Mouse (Mus musculus) forebrain, postnatal 0 days (tissue): ENCODE measurements around the gene Tgfb2. TPM values are rescaled to one million over a fixed set of nuclear protein-coding genes. Genes with fewer than 3 reads are reported as not detected.

Source experiments
- ATAC-seq: fragments of 200-750 bp; cut with Nextera tagmentation; 2 replicates; pipeline ENCODE4 v1.8.0; 2017; ENCODE audit warnings: mild to moderate bottlenecking, moderate library complexity
- DNase-seq: peaks from one replicate; pipeline ENCODE4 v3.0.0-alpha.2; 2015
- H3K27ac ChIP-seq: fragments of 300-500 bp; sonication (generic); 2 replicates; pipeline ENCODE4 v1.5.1; 2014; ENCODE audit warnings: low read depth, mild to moderate bottlenecking, antibody characterized with exemption, low read length, moderate library complexity, mixed read lengths
- H3K27me3 ChIP-seq: fragments of 300-500 bp; sonication (generic); 2 replicates; pipeline ENCODE4 v1.6.1; 2014; ENCODE audit warnings: mild to moderate bottlenecking, low read length, mixed read lengths; ENCODE audit not compliant: insufficient read depth
- H3K36me3 ChIP-seq: fragments of 300-500 bp; sonication (generic); 2 replicates; pipeline ENCODE4 v1.6.1; 2014; ENCODE audit warnings: mild to moderate bottlenecking, moderate library complexity; ENCODE audit not compliant: insufficient read depth
- H3K4me1 ChIP-seq: fragments of 300-500 bp; sonication (generic); 2 replicates; pipeline ENCODE4 v1.6.1; 2014; ENCODE audit warnings: antibody characterized with exemption; ENCODE audit not compliant: insufficient read depth
- H3K4me2 ChIP-seq: fragments of 300-500 bp; sonication (generic); 2 replicates; pipeline ENCODE4 v1.6.1; 2014; ENCODE audit warnings: low read depth, mild to moderate bottlenecking, moderate library complexity
- H3K4me3 ChIP-seq: fragments of 300-500 bp; sonication (generic); 2 replicates; pipeline ENCODE4 v1.5.1; 2014; ENCODE audit warnings: low read depth, low read length, mixed read lengths
- H3K9ac ChIP-seq: fragments of 300-500 bp; sonication (generic); 2 replicates; pipeline ENCODE4 v1.6.1; 2014; ENCODE audit warnings: mild to moderate bottlenecking
- H3K9me3 ChIP-seq: fragments of 300-500 bp; sonication (generic); 2 replicates; pipeline ENCODE4 v1.6.1; 2016; ENCODE audit warnings: low read length
- CTCF ChIP-seq: sonication (generic); IDR thresholded peaks from 2 replicates; pipeline ENCODE4 v1.5.1; 2016; ENCODE audit warnings: antibody characterized with exemption, control low read depth, low read depth
- WGBS: fragments of 180-500 bp; shearing (Covaris S2); extraction: QIAGEN DNeasy Blood & Tissue Kit; methylation state at CpG from one replicate; pipeline ENCODE4 v1.1.7; 2014; 5-methylcytosine and 5-hydroxymethylcytosine counted together
- polyA plus RNA-seq: library from polyadenylated mRNA; unstranded; fragments of >200 nt; fragmentation: Nextera tagmentation; extraction: Ambion mirVana; gene quantifications from 2 replicates; pipeline ENCODE4 v1.2.1, GENCODE M21; 2015
- total RNA-seq: library from RNA; depleted of rRNA; stranded (reverse); fragments of >200 nt; gene quantifications from 2 replicates; pipeline ENCODE4 v1.2.3, GENCODE M21; 2014

Tgfb2 gene
- total and polyA plus RNA-seq, 2 experiments from 2014 or later, result 15.4 to 35.8 TPM

- H3K9me3 ChIP-seq, result no peaks in the 10 kb centered on the region
- no peaks in the 10 kb centered on the region for H3K27me3 ChIP-seq
- no peak overlapping the region for H3K9ac ChIP-seq
- no peaks in the 10 kb centered on the region for H3K4me1 ChIP-seq
- no peaks in the 10 kb centered on the region for H3K36me3 ChIP-seq
- 91% methylated on average over 5 of the region's 5 CpGs for WGBS
- DNase-seq (no peak), ATAC-seq (no peak)
- no peak for TF ChIP-seq CTCF
- no peak overlapping the region for H3K27ac ChIP-seq
- H3K4me3 ChIP-seq, result no peak overlapping the region
- no peak overlapping the region for H3K4me2 ChIP-seq
Observed at GRCm38 (mm10) chr1:186630971-186631370, 74.8 kb downstream of the Tgfb2 start.

- Histone ChIP-seq H3K4me1 (no peaks in the 10 kb centered on the region), H3K27me3 (no peaks in the 10 kb centered on the region), H3K9ac (no peak overlapping the region), H3K36me3 (no peaks in the 10 kb centered on the region), H3K27ac (no peak overlapping the region), H3K9me3 (no peaks in the 10 kb centered on the region), H3K4me3 (no peak overlapping the region), H3K4me2 (no peak overlapping the region)
- peak; percentile 88 for ATAC-seq
- TF ChIP-seq CTCF, result no peak
- DNase-seq, result peak; percentile 45
- WGBS, result 73% methylated on average over 7 of the region's 7 CpGs
Observed at GRCm38 (mm10) chr1:186627451-186627995, 78.3 kb downstream of the Tgfb2 start.

- ATAC-seq, result no peak
- Histone ChIP-seq H3K4me3 (no peak overlapping the region), H3K4me1 (no peaks in the 10 kb centered on the region), H3K9ac (no peak overlapping the region), H3K27ac (no peak overlapping the region), H3K4me2 (no peak overlapping the region), H3K9me3 (no peaks in the 10 kb centered on the region), H3K27me3 (no peaks in the 10 kb centered on the region), H3K36me3 (no peaks in the 10 kb centered on the region)
- 35% methylated on average over 5 of the region's 5 CpGs for WGBS
- DNase-seq, result peak; percentile 58
- no peak for TF ChIP-seq CTCF
Observed at GRCm38 (mm10) chr1:186624474-186624873, 81.3 kb downstream of the Tgfb2 start.

GRCm38 (mm10) chr1:186621812-186622211 is 84.0 kb downstream of the Tgfb2 start:
- Histone ChIP-seq H3K4me3 (no peak overlapping the region), H3K9me3 (no peaks in the 10 kb centered on the region), H3K27ac (no peak overlapping the region), H3K27me3 (no peaks in the 10 kb centered on the region), H3K4me1 (no peaks in the 10 kb centered on the region), H3K9ac (no peak overlapping the region), H3K4me2 (no peak overlapping the region), H3K36me3 (no peaks in the 10 kb centered on the region)
- 94% methylated on average over 3 of the region's 3 CpGs for WGBS
- ATAC-seq (no peak), DNase-seq (no peak)
- TF ChIP-seq CTCF, result no peak

- no peak overlapping the region for H3K4me3 ChIP-seq
- H3K4me1 ChIP-seq, result no peaks in the 10 kb centered on the region
- H3K27me3 ChIP-seq, result no peaks in the 10 kb centered on the region
- H3K9ac ChIP-seq, result no peak overlapping the region
- WGBS, result 78% methylated on average over 6 of the region's 6 CpGs
- no peak for ATAC-seq
- H3K27ac ChIP-seq, result no peak overlapping the region
- no peaks in the 10 kb centered on the region for H3K36me3 ChIP-seq
- H3K4me2 ChIP-seq, result no peak overlapping the region
- no peaks in the 10 kb centered on the region for H3K9me3 ChIP-seq
- TF ChIP-seq CTCF, result no peak
- DNase-seq, result no peak
Observed at GRCm38 (mm10) chr1:186618285-186618684, 87.5 kb downstream of the Tgfb2 start.

GRCm38 (mm10) chr1:186611371-186611770 is 94.4 kb downstream of the Tgfb2 start:
- H3K27me3 ChIP-seq, result 0 out of 2 replicates have a peak, but pooled peaks cover 4% of the 10 kb centered on the region
- H3K9ac ChIP-seq, result no peak overlapping the region
- H3K4me1 ChIP-seq, result no peaks in the 10 kb centered on the region
- DNase-seq (no peak), ATAC-seq (no peak)
- no peak for TF ChIP-seq CTCF
- no peak overlapping the region for H3K4me2 ChIP-seq
- H3K9me3 ChIP-seq, result no peaks in the 10 kb centered on the region
- no peaks in the 10 kb centered on the region for H3K36me3 ChIP-seq
- H3K27ac ChIP-seq, result no peak overlapping the region
- 89% methylated on average over 2 of the region's 2 CpGs for WGBS
- H3K4me3 ChIP-seq, result no peak overlapping the region

GRCm38 (mm10) chr1:186610481-186610880 is 95.3 kb downstream of the Tgfb2 start:
- WGBS, result 82% methylated on average over 5 of the region's 5 CpGs
- Histone ChIP-seq H3K27me3 (0 out of 2 replicates have a peak, but pooled peaks cover 4% of the 10 kb centered on the region), H3K4me2 (no peak overlapping the region), H3K9me3 (no peaks in the 10 kb centered on the region), H3K27ac (no peak overlapping the region), H3K4me1 (no peaks in the 10 kb centered on the region), H3K9ac (no peak overlapping the region), H3K36me3 (no peaks in the 10 kb centered on the region), H3K4me3 (no peak overlapping the region)
- ATAC-seq (no peak), DNase-seq (no peak)
- TF ChIP-seq CTCF, result no peak
